Mouse (Mus musculus) heart, embryonic 13.5 days (tissue): ENCODE measurements at regions not wholly inside any gene's neighbourhood (a gene's known extent, or its start where the extent isn't known, plus 50 kb on each side); places are given as distances from the start of the nearest gene placed in this dataset.

Experiments
- ATAC-seq: fragments of 200-750 bp; cut with Nextera tagmentation; 2 replicates; pipeline ENCODE4 v1.8.0; 2017; ENCODE audit warnings: moderate TSS enrichment; ENCODE audit not compliant: insufficient number of reproducible peaks, low FRiP score, low TSS enrichment; ENCODE audit errors: extremely low read depth
- H3K27ac ChIP-seq: fragments of 300-500 bp; sonication (generic); replicated peaks from 2 replicates; pipeline ENCODE4 v1.5.1; 2015; ENCODE audit warnings: moderate library complexity, mild to moderate bottlenecking, inconsistent platforms
- H3K27me3 ChIP-seq: fragments of 300-500 bp; sonication (generic); replicated peaks from 2 replicates; pipeline ENCODE4 v1.6.1; 2015; ENCODE audit warnings: mild to moderate bottlenecking, inconsistent platforms
- H3K36me3 ChIP-seq: fragments of 300-500 bp; sonication (generic); 2 replicates; pipeline ENCODE4 v1.6.1; 2015; ENCODE audit warnings: mild to moderate bottlenecking, inconsistent platforms
- H3K4me1 ChIP-seq: fragments of 300-500 bp; sonication (generic); 2 replicates; pipeline ENCODE4 v1.6.1; 2015; ENCODE audit warnings: inconsistent platforms
- H3K4me2 ChIP-seq: fragments of 300-500 bp; sonication (generic); 2 replicates; pipeline ENCODE4 v1.6.1; 2015; ENCODE audit warnings: inconsistent platforms, mild to moderate bottlenecking, moderate library complexity
- H3K4me3 ChIP-seq: fragments of 300-500 bp; sonication (generic); 2 replicates; pipeline ENCODE4 v1.5.1; 2015; ENCODE audit warnings: moderate library complexity, mild to moderate bottlenecking, inconsistent platforms
- H3K9ac ChIP-seq: fragments of 300-500 bp; sonication (generic); 2 replicates; pipeline ENCODE4 v1.6.1; 2015; ENCODE audit warnings: inconsistent platforms, mild to moderate bottlenecking, moderate library complexity
- H3K9me3 ChIP-seq: fragments of 300-500 bp; sonication (generic); 2 replicates; pipeline ENCODE4 v1.6.1; 2016; ENCODE audit warnings: inconsistent platforms
- WGBS: fragments of 180-500 bp; shearing (Covaris S2); methylation state at CpG from one replicate; pipeline ENCODE4 v1.1.7; 2015; ENCODE audit warnings: mixed read lengths; 5-methylcytosine and 5-hydroxymethylcytosine counted together

DNA sequence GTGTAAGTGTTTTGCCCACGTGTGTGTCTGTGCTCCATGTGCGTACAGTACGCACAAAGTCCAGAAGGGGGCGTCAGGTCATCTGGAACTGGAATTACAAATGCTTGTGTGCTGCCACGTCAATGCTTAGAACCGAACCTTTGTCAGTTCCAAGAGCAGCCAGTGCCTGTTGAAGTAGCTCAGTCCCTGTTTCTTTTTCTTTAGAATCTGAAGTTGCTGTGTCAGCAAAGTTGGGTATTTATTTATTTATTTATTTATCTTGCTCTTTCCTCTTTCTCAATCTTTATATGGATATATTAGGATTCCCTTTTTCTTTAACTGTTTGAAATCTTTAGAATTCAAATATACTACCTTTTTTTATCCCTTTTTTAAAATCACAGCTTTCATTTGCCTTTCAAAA lies 567.6 kb upstream of the Mki67 start:
- no peaks in the 10 kb centered on the region for H3K9me3 ChIP-seq
- H3K4me1 ChIP-seq: no peaks in the 10 kb centered on the region
- WGBS: 78% methylated on average over 6 of the region's 6 CpGs
- no peak overlapping the region for H3K9ac ChIP-seq
- H3K27me3 ChIP-seq: 0 out of 2 replicates have a peak, but pooled peaks cover 3% of the 10 kb centered on the region
- H3K4me2 ChIP-seq: no peak overlapping the region
- H3K36me3 ChIP-seq: no peaks in the 10 kb centered on the region
- ATAC-seq: no peak
- no peak overlapping the region for H3K4me3 ChIP-seq
- no peak overlapping the region for H3K27ac ChIP-seq

- 83% methylated on average over 1 of the region's 1 CpGs for WGBS
- H3K27me3 ChIP-seq: no peaks in the 10 kb centered on the region
- no peak overlapping the region for H3K27ac ChIP-seq
- H3K4me3 ChIP-seq: no peak overlapping the region
- no peak overlapping the region for H3K4me2 ChIP-seq
- H3K9ac ChIP-seq: no peak overlapping the region
- H3K4me1 ChIP-seq: no peaks in the 10 kb centered on the region
- H3K9me3 ChIP-seq: peaks cover 3% of the 10 kb centered on the region; the same call in 1 of the 2 replicates
- ATAC-seq: no peak
- no peaks in the 10 kb centered on the region for H3K36me3 ChIP-seq
Measured at GRCm38 (mm10) chr7:136285606-136286005, 569.4 kb upstream of the Mki67 start.

DNA sequence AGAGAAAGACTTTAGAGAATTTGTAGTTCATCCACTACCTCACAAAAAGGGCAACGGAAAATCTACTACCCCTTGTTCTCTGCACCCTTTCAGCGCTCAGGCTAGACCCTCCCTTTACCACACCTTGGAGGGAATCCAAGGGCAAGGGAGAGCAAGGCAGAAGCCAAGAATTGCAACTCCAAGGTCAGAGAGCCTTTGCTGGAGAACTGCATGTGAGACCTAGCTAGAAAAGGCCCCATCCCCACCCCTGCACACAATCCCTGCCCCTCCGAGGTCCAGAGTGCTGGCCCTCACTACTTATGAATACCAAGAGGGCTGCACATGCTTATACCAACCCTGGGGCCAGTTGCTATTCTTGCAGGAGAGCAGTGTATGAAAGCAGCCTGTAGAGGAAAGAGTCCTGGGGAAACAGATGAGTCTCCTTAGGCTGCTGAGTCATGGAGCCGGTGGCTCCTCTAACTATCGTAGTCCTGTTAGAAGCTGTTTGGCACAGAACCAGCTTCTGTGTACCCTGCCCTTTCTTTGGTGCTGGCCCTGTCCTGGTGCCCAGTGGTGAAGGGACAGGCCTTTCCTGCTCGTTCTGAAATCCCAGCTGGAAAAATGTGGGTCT lies 577.5 kb upstream of the Mki67 start:
- no peak overlapping the region for H3K4me2 ChIP-seq
- H3K9ac ChIP-seq: no peak overlapping the region
- ATAC-seq: no peak
- H3K27me3 ChIP-seq: no peaks in the 10 kb centered on the region; the same call in 1 of the 2 replicates
- H3K4me3 ChIP-seq: no peak overlapping the region
- H3K36me3 ChIP-seq: no peaks in the 10 kb centered on the region
- peaks cover 5% of the 10 kb centered on the region; the same call in 1 of the 2 replicates for H3K4me1 ChIP-seq
- no peak overlapping the region for H3K27ac ChIP-seq
- 47% methylated on average over 6 of the region's 6 CpGs for WGBS
- peaks cover 3% of the 10 kb centered on the region; the same call in 1 of the 2 replicates for H3K9me3 ChIP-seq

- Histone ChIP-seq H3K9me3 (no peaks in the 10 kb centered on the region), H3K27me3 (no peaks in the 10 kb centered on the region; the same call in 1 of the 2 replicates), H3K9ac (no peak overlapping the region), H3K27ac (no peak overlapping the region), H3K4me1 (peaks cover 5% of the 10 kb centered on the region; the same call in 1 of the 2 replicates), H3K4me2 (no peak overlapping the region), H3K4me3 (no peak overlapping the region), H3K36me3 (no peaks in the 10 kb centered on the region)
- WGBS: 43% methylated on average over 4 of the region's 4 CpGs
- ATAC-seq: no peak
Measured at GRCm38 (mm10) chr7:136294445-136294844, 578.3 kb upstream of the Mki67 start.

- Histone ChIP-seq H3K9me3 (no peaks in the 10 kb centered on the region), H3K9ac (no peak overlapping the region), H3K27ac (no peak overlapping the region), H3K4me2 (no peak overlapping the region), H3K4me1 (peaks cover 8% of the 10 kb centered on the region; the same call in 1 of the 2 replicates), H3K27me3 (no peaks in the 10 kb centered on the region), H3K36me3 (no peaks in the 10 kb centered on the region), H3K4me3 (no peak overlapping the region)
- no peak for ATAC-seq
- whole genome bisulfite sequencing: 52% methylated on average over 2 of the region's 2 CpGs
Measured at GRCm38 (mm10) chr7:136297901-136298513, 581.8 kb upstream of the Mki67 start.

DNA sequence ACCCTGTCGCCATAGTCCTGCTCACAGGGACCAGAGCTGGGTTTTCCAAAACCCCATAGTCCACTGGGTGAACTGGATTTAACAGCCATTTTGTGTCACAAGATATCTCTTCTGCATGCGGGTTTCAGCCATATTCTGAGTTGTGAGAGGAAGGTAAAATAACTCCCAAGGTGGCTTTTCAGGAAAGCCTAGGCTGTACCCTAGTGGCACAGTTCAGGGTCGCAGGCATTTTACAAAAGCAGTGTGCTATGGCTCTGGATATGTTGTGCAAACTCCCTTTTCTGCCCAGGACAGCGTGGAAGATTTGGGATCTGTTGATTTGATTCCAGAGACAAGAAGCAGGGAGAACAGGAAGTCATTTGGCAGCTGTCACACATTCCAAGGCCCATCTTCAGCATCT lies 588.3 kb upstream of the Mgmt start:
- H3K4me3 ChIP-seq: no peak overlapping the region
- H3K9me3 ChIP-seq: no peaks in the 10 kb centered on the region
- no peaks in the 10 kb centered on the region for H3K36me3 ChIP-seq
- H3K9ac ChIP-seq: no peak overlapping the region
- no peak overlapping the region for H3K27ac ChIP-seq
- ATAC-seq: no peak
- no peak overlapping the region for H3K4me2 ChIP-seq
- no peaks in the 10 kb centered on the region for H3K27me3 ChIP-seq
- WGBS: 70% methylated on average over 4 of the region's 4 CpGs
- H3K4me1 ChIP-seq: 0 out of 2 replicates have a peak, but pooled peaks cover 2% of the 10 kb centered on the region

DNA sequence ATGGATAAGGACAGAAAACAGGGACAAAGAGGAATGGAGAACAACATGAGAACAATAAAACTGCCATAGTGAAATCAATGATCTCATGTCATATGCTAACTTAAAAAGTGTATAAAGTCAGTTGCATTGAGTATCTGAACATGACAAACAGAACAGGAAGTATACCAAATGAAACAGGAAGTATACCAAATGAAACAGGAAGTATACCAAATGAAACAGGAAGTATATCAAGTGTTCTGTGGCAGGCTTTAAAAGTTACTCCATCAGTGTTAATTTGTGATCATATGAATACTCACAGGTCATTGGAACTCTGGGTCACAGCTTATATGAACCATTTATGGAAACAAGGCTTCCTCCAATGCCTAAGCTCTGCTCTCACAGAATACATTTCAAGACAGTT lies 585.6 kb upstream of the Mgmt start:
- no peak overlapping the region for H3K4me3 ChIP-seq
- H3K36me3 ChIP-seq: no peaks in the 10 kb centered on the region
- H3K27ac ChIP-seq: no peak overlapping the region
- no peak for ATAC-seq
- no peak overlapping the region for H3K4me2 ChIP-seq
- H3K9me3 ChIP-seq: no peaks in the 10 kb centered on the region
- H3K4me1 ChIP-seq: no peaks in the 10 kb centered on the region
- H3K9ac ChIP-seq: no peak overlapping the region
- no peaks in the 10 kb centered on the region for H3K27me3 ChIP-seq

- H3K9ac ChIP-seq: no peak overlapping the region
- H3K27me3 ChIP-seq: no peaks in the 10 kb centered on the region
- no peak for ATAC-seq
- H3K9me3 ChIP-seq: no peaks in the 10 kb centered on the region
- no peak overlapping the region for H3K4me2 ChIP-seq
- peaks cover 2% of the 10 kb centered on the region; the same call in 1 of the 2 replicates for H3K4me1 ChIP-seq
- WGBS: 72% methylated on average over 4 of the region's 4 CpGs
- H3K27ac ChIP-seq: no peak overlapping the region
- no peaks in the 10 kb centered on the region for H3K36me3 ChIP-seq
- H3K4me3 ChIP-seq: no peak overlapping the region
Measured at GRCm38 (mm10) chr7:136327281-136327680, 567.1 kb upstream of the Mgmt start.

DNA sequence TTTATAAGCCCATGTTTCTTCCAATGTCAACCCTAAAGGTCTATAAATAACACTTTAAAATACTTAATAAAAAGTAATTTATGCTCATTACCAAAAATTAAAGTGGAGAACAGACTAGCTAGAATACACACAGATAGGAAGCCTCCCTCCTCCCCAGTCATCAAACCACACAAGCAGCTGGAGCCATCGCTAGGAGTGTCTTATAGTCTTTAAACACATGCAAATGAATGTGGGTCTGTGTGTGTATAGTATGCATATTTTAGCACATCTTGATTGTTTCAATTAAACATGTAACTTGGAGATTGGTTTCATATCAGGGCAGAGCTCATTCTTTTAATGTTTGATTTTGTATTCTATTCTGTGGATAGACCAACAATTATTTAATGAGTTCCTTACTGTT lies 564.0 kb upstream of the Mgmt start:
- WGBS: 86% methylated on average over 1 of the region's 1 CpGs

GRCm38 (mm10) chr7:136332805-136333204 lies 561.6 kb upstream of the Mgmt start:
- H3K27ac ChIP-seq: no peak overlapping the region
- H3K36me3 ChIP-seq: no peaks in the 10 kb centered on the region
- H3K9ac ChIP-seq: no peak overlapping the region
- H3K4me3 ChIP-seq: no peak overlapping the region
- H3K4me1 ChIP-seq: peaks cover 2% of the 10 kb centered on the region; the same call in 1 of the 2 replicates
- no peaks in the 10 kb centered on the region for H3K9me3 ChIP-seq
- H3K27me3 ChIP-seq: no peaks in the 10 kb centered on the region; the same call in 1 of the 2 replicates
- H3K4me2 ChIP-seq: no peak overlapping the region
- 47% methylated on average over 4 of the region's 4 CpGs for WGBS
- ATAC-seq: no peak

More for the DNA sequence above, 564.0 kb upstream of the Mgmt start:
- no peaks in the 10 kb centered on the region for H3K9me3 ChIP-seq
- no peak for ATAC-seq
- no peak overlapping the region for H3K4me3 ChIP-seq
- no peak overlapping the region for H3K27ac ChIP-seq
- peaks cover 2% of the 10 kb centered on the region; the same call in 1 of the 2 replicates for H3K4me1 ChIP-seq
- no peaks in the 10 kb centered on the region; the same call in 1 of the 2 replicates for H3K27me3 ChIP-seq
- H3K9ac ChIP-seq: no peak overlapping the region
- H3K4me2 ChIP-seq: no peak overlapping the region
- H3K36me3 ChIP-seq: no peaks in the 10 kb centered on the region

DNA sequence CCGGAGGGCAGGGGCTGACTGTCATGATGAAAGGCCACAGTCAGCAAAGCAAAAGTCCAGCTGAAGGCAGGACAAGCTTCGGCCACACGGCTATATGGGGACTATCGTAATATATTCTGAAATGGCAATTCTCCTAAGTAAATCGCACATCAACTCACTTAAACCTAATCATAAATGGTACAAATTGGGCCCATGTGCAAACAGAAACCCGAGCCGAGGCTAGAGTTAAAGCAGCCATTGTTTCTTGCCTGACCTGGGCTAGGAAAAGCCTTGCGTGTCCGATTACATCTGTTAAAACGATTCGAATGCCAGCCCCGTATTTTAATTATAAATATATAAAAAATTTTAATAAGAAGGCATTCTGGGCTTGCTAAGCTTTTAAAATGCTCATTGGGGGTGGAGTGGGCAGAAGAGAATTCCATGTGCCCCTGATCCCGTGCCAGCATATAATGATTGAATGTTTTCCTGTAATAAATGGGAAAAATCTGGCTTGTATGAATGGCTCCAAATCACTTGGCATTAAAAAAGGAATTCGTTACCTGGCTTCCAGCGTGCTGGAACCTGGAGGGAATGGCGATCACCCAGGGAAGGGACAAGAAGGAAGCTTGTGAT lies 552.7 kb upstream of the Mgmt start:
- Histone ChIP-seq H3K9ac (no peak overlapping the region), H3K27ac (no peak overlapping the region), H3K4me2 (no peak overlapping the region), H3K4me3 (no peak overlapping the region), H3K36me3 (no peaks in the 10 kb centered on the region), H3K9me3 (no peaks in the 10 kb centered on the region), H3K27me3 (no peaks in the 10 kb centered on the region), H3K4me1 (peaks cover 36% of the 10 kb centered on the region)
- ATAC-seq: no peak
- 83% methylated on average over 16 of the region's 16 CpGs for WGBS
